Mouse (Mus musculus) cerebellum, adult (tissue): ENCODE measurements at regions not wholly inside any gene's neighbourhood (a gene's known extent, or its start where the extent isn't known, plus 50 kb on each side); places are given as distances from the start of the nearest gene placed in this dataset.
"Not testable (repeated sequence)": the region's sequence is repeated elsewhere in the genome, so short reads cannot be mapped to it uniquely, and the experiment has no call there.

ENCODE experiments used
- ATAC-seq: cut with Nextera tagmentation; 2 replicates; pipeline ENCODE4 v1.9.2; 2017; ENCODE audit warnings: mild to moderate bottlenecking, moderate library complexity, mixed read lengths; ENCODE audit not compliant: insufficient number of reproducible peaks, low FRiP score, low TSS enrichment

- ATAC-seq = no peak
Measured at GRCm38 (mm10) chr7:83376826-83377225, 207.9 kb upstream of the Tmc3 start.

- ATAC-seq = no peak
Measured at GRCm38 (mm10) chr7:83381381-83382181, 203.1 kb upstream of the Tmc3 start.

- ATAC-seq = no peak
Measured at GRCm38 (mm10) chr7:83382803-83383363, 201.8 kb upstream of the Tmc3 start.

- ATAC-seq = no peak
Measured at GRCm38 (mm10) chr7:83391388-83391787, 193.3 kb upstream of the Tmc3 start.

- no peak for ATAC-seq
Measured at GRCm38 (mm10) chr7:83392181-83392580, 192.5 kb upstream of the Tmc3 start.

- ATAC-seq = no peak
Measured at GRCm38 (mm10) chr7:83392625-83393024, 192.1 kb upstream of the Tmc3 start.

- ATAC-seq = no peak
Measured at GRCm38 (mm10) chr7:83394156-83394555, 190.6 kb upstream of the Tmc3 start.

- no peak for ATAC-seq
Measured at GRCm38 (mm10) chr7:83399668-83400067, 185.1 kb upstream of the Tmc3 start.

GRCm38 (mm10) chr7:83401001-83401400, 183.7 kb upstream of the Tmc3 start:
- ATAC-seq = no peak

GRCm38 (mm10) chr7:83412745-83413144, 172.0 kb upstream of the Tmc3 start:
- not testable (repeated sequence) for ATAC-seq

- no peak for ATAC-seq
Measured at GRCm38 (mm10) chr7:83429929-83430556, 154.7 kb upstream of the Tmc3 start.

- no peak for ATAC-seq
Measured at GRCm38 (mm10) chr7:83431094-83431493, 153.6 kb upstream of the Tmc3 start.

- ATAC-seq = no peak
Measured at GRCm38 (mm10) chr7:83432843-83433242, 151.9 kb upstream of the Tmc3 start.

GRCm38 (mm10) chr7:83433959-83434715, 150.6 kb upstream of the Tmc3 start:
- no peak for ATAC-seq

GRCm38 (mm10) chr7:83438538-83439393, 146.0 kb upstream of the Tmc3 start:
- no peak for ATAC-seq

GRCm38 (mm10) chr7:83443596-83444278, 141.0 kb upstream of the Tmc3 start:
- no peak for ATAC-seq

- ATAC-seq = no peak
Measured at GRCm38 (mm10) chr7:83444279-83444615, 140.5 kb upstream of the Tmc3 start.

- no peak for ATAC-seq
Measured at GRCm38 (mm10) chr7:83445181-83445926, 139.4 kb upstream of the Tmc3 start.

GRCm38 (mm10) chr7:83450346-83450745, 134.4 kb upstream of the Tmc3 start:
- ATAC-seq = no peak
